Mouse (Mus musculus): ENCODE data around the gene Tmem106c. TPM values are rescaled to one million over a fixed set of nuclear protein-coding genes. Genes with fewer than 3 reads are reported as not detected.
A peak's percentile ranks its signal among the peaks of the same experiment; 100 is the strongest.

Tmem106c gene
- polyA plus RNA-seq, 1 experiment from 2014 or later: 37.9 TPM

DNA sequence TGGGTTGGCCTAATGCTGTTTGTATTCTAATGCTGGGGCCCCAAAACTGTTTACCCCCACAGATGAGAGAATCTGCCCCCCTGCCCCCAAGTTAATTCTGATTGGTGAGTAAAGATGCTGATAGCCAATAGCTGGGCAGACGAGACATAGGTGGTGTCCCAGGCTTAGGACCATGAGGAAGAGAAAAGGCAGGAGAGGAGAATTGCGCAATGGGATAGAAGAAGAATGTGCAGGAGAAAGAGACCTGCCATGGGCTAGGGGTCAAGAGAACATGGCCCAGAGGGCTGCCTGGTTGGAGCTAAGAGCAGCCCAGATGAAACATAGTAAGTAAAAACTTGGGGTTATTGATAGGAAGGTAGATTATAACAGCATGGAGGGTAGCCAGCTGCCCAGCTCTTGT lies 23.9 kb upstream of the Tmem106c start:
- Histone ChIP-seq H3K36me3 (no peaks in the 10 kb centered on the region), H3K9ac (no peak overlapping the region)
- ATAC-seq (ENCODE audit: low FRiP score, low read depth): no peak

DNA sequence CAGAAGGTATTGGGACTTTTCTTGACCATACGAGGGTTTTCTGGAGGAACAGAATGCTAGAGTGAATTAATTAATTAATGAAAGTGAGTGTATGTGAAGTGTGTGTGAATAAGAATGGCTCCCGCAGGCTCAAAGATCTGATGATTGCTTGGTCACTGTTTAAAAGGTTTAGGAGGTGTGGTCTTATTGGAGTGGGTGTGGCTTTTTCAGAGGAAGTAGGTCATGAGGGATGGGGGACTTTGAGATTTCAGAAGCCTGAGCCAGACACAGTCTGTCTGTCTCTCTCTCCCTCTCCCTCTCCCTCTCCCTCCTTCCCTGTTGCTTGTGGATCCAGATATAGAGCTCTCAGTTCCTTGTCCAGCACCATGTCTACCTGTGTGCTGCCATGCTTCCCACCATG lies 22.7 kb upstream of the Tmem106c start:
- H3K27ac ChIP-seq: no peak overlapping the region
- H3K4me1 ChIP-seq: no peaks in the 10 kb centered on the region
- H3K36me3 ChIP-seq: no peaks in the 10 kb centered on the region
- ATAC-seq (ENCODE audit: low FRiP score, low read depth): no peak
- no peaks in the 10 kb centered on the region for H3K27me3 ChIP-seq
- no peak overlapping the region for H3K9ac ChIP-seq
- H3K9me3 ChIP-seq: no peaks in the 10 kb centered on the region
- no peak overlapping the region for H3K4me2 ChIP-seq (replicated peaks)
- 94% methylated on average over 2 of the region's 2 CpGs for WGBS
- H3K4me3 ChIP-seq: no peak overlapping the region

More for the DNA sequence above, 23.9 kb upstream of the Tmem106c start:
- 83% methylated on average over 2 of the region's 2 CpGs for WGBS
- H3K27ac ChIP-seq: no peak overlapping the region
- no peak overlapping the region for H3K4me2 ChIP-seq (replicated peaks)
- H3K4me1 ChIP-seq: no peaks in the 10 kb centered on the region
- no peaks in the 10 kb centered on the region for H3K9me3 ChIP-seq
- H3K27me3 ChIP-seq: no peaks in the 10 kb centered on the region
- no peak overlapping the region for H3K4me3 ChIP-seq

DNA sequence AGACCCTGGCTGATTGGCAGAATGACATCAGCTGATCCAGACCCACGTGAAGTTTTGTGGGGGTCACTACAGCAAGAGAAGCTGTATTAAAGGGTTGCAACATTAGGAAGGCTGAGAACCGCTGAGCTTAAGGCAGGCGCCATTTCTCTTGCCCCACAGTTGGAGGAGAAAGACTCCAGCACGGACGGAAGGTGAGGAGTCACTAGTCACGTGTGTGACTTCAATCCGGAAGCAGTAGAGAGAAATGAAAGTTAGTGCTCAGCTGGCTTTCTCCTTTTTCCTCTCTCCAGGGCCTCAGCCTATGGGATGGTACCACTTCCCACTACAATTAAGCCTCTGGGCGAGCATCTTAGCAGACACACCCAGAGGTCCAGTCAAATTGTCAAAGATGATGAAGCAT lies 21.5 kb upstream of the Tmem106c start:
- Histone ChIP-seq H3K36me3 (no peaks in the 10 kb centered on the region), H3K4me2 (replicated peaks) (no peak overlapping the region), H3K4me3 (no peak overlapping the region), H3K9ac (no peak overlapping the region), H3K27me3 (no peaks in the 10 kb centered on the region), H3K4me1 (no peaks in the 10 kb centered on the region), H3K27ac (no peak overlapping the region), H3K9me3 (no peaks in the 10 kb centered on the region)
- no peak for ATAC-seq (ENCODE audit: low FRiP score, low read depth)
- 86% methylated on average over 8 of the region's 8 CpGs for WGBS

DNA sequence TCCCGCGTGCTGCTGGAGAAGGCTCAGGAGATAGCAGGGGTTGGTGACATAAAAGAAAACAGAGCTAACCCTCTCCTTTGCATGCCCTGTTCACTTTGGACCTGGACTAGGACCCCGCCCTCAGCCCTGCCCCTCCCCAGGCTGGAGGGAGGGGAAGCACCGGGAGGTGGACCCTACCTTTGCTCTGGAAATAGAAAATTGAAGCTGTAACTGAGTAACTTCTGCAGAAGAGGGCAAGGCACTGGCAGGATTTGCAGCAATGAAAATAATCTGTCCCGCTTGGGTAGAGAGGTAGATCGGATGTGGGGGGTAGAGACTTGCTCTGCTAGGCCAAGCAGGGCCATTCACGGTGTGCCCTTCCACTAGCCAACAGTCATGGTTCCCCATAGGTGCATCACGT lies 20.6 kb upstream of the Tmem106c start:
- ATAC-seq (ENCODE audit: low FRiP score, low read depth): no peak
- no peaks in the 10 kb centered on the region for H3K9me3 ChIP-seq
- no peaks in the 10 kb centered on the region for H3K4me1 ChIP-seq
- no peak overlapping the region for H3K9ac ChIP-seq
- H3K4me2 ChIP-seq (replicated peaks): no peak overlapping the region
- H3K4me3 ChIP-seq: no peak overlapping the region
- no peaks in the 10 kb centered on the region for H3K27me3 ChIP-seq
- 87% methylated on average over 8 of the region's 8 CpGs for WGBS
- no peaks in the 10 kb centered on the region for H3K36me3 ChIP-seq
- no peak overlapping the region for H3K27ac ChIP-seq

DNA sequence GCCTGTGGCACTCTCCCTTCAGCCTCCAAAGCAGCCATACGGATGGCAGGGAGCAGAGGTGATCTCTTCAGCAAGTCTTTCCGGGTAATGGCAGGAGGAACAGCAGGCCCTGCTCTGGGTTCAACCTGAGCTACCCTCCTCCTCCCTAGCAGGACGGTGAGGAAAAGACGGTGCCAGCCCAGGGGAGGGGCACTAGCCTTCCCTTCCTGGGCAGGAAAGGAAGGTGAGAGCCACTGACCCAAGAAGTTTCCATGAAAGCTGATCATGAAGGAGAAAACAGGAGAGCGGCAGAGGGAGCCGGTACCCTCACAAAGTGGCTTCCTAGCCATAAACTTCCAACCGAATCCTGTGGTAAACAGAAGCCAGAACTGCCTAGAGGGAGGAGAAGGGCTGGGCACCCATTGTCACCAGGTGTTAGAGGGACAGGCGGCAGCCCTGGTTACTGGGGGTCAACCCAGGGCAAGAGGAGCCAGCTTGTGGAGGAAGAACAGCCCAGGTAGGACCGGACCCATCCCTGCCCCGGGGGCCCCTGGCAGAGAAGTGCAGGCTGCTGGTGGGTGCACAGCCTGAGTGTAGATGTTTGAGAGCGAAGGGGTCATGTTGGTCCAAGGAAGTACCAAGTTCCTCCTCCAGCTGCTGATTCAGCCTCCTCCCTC lies 19.0 kb upstream of the Tmem106c start:
- Histone ChIP-seq H3K27ac (no peak overlapping the region), H3K36me3 (no peaks in the 10 kb centered on the region), H3K27me3 (no peaks in the 10 kb centered on the region), H3K4me3 (no peak overlapping the region), H3K4me2 (replicated peaks) (no peak overlapping the region), H3K9ac (no peak overlapping the region), H3K9me3 (no peaks in the 10 kb centered on the region), H3K4me1 (0 out of 2 replicates have a peak, but pooled peaks cover 6% of the 10 kb centered on the region)
- WGBS: 52% methylated on average over 10 of the region's 11 CpGs
- no peak for ATAC-seq (ENCODE audit: low FRiP score, low read depth)

- no peak overlapping the region for H3K4me3 ChIP-seq
- H3K36me3 ChIP-seq: no peaks in the 10 kb centered on the region
- H3K9me3 ChIP-seq: no peaks in the 10 kb centered on the region
- no peak overlapping the region for H3K4me2 ChIP-seq (replicated peaks)
- peaks cover 10% of the 10 kb centered on the region; the same call in 1 of the 2 replicates for H3K4me1 ChIP-seq
- H3K9ac ChIP-seq: no peak overlapping the region
- no peak for ATAC-seq (ENCODE audit: low FRiP score, low read depth)
- WGBS: 68% methylated on average over 10 of the region's 11 CpGs
- H3K27me3 ChIP-seq: no peaks in the 10 kb centered on the region
- no peak overlapping the region for H3K27ac ChIP-seq
Observed at GRCm38 (mm10) chr15:97945656-97946315, 18.2 kb upstream of the Tmem106c start.

- no peak overlapping the region for H3K9ac ChIP-seq
- H3K27ac ChIP-seq: no peak overlapping the region
- peaks cover 17% of the 10 kb centered on the region for H3K4me1 ChIP-seq
Observed at GRCm38 (mm10) chr15:97948720-97949119, 15.3 kb upstream of the Tmem106c start.

GRCm38 (mm10) chr15:97949706-97950105 lies 14.3 kb upstream of the Tmem106c start:
- 76% methylated on average over 3 of the region's 3 CpGs for WGBS
- ATAC-seq (ENCODE audit: low FRiP score, low read depth): no peak
- no peaks in the 10 kb centered on the region for H3K9me3 ChIP-seq
- H3K4me2 ChIP-seq (replicated peaks): no peak overlapping the region
- no peak overlapping the region for H3K4me3 ChIP-seq
- peak overlapping the region; percentile 31; the same call in 1 of the 2 replicates for H3K9ac ChIP-seq
- peaks cover 17% of the 10 kb centered on the region for H3K4me1 ChIP-seq
- no peaks in the 10 kb centered on the region for H3K27me3 ChIP-seq
- H3K36me3 ChIP-seq: no peaks in the 10 kb centered on the region
- H3K27ac ChIP-seq: no peak overlapping the region; the same call in 1 of the 2 replicates

More at GRCm38 (mm10) chr15:97948720-97949119, 15.3 kb upstream of the Tmem106c start:
- Histone ChIP-seq H3K4me2 (replicated peaks) (no peak overlapping the region), H3K9me3 (no peaks in the 10 kb centered on the region), H3K4me3 (no peak overlapping the region), H3K27me3 (no peaks in the 10 kb centered on the region), H3K36me3 (no peaks in the 10 kb centered on the region)
- WGBS: 37% methylated on average over 7 of the region's 7 CpGs
- ATAC-seq (ENCODE audit: low FRiP score, low read depth): no peak

- no peak overlapping the region for H3K4me2 ChIP-seq (replicated peaks)
- WGBS: 59% methylated on average over 7 of the region's 7 CpGs
- H3K4me1 ChIP-seq: peaks cover 17% of the 10 kb centered on the region
Observed at GRCm38 (mm10) chr15:97950240-97950639, 13.8 kb upstream of the Tmem106c start.

DNA sequence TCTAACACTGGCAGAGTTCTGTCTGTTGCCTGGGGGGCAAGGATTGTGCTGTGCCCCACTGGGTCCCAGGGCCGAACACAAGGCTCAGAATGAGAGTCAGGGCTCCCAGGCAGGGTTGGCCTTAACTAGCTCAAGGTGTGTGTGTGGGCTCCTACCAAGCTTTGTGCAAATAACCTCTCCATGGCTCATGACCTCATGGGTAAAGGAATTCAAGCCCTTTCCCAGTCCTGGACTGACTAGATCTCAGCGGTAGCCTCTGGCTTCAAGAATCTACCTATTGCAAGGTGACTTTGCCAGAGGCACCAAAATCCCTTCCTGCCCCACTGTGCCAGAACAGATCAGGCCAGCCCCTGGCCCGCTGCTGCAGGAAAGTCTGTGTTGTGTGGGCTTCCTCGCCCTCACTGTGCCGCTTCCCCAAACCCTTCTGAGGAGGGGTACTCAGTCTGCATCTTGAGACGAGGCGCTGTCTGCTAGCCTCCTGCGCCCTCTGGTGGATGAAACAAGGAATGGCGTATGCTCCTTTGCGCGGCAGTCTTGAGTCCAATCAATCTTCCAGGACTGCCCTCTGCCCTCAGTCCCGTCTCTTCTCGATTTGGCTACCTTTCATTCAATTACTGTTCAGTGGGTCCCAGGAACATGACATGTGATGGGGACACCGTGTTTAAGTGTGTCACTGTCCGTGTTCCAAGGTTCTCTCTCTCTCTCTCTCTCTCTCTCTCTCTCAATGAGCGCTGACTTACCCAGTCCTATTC lies 11.7 kb upstream of the Tmem106c start:
- no peak overlapping the region for H3K4me3 ChIP-seq
- ATAC-seq (ENCODE audit: low FRiP score, low read depth): peak; percentile 55; the same call in 1 of the 2 replicates
- H3K27me3 ChIP-seq: no peaks in the 10 kb centered on the region
- no peaks in the 10 kb centered on the region for H3K36me3 ChIP-seq
- H3K9ac ChIP-seq: no peak overlapping the region
- H3K4me1 ChIP-seq: peaks cover 26% of the 10 kb centered on the region
- 16% methylated on average over 16 of the region's 16 CpGs for WGBS
- H3K9me3 ChIP-seq: no peaks in the 10 kb centered on the region
- peak overlapping the region; percentile 41 for H3K4me2 ChIP-seq (replicated peaks)
- H3K27ac ChIP-seq: no peak overlapping the region

More at GRCm38 (mm10) chr15:97950240-97950639, 13.8 kb upstream of the Tmem106c start:
- Histone ChIP-seq H3K27ac (no peak overlapping the region), H3K36me3 (no peaks in the 10 kb centered on the region), H3K9ac (peak overlapping the region; percentile 50; the same call in 1 of the 2 replicates), H3K9me3 (no peaks in the 10 kb centered on the region), H3K4me3 (no peak overlapping the region), H3K27me3 (no peaks in the 10 kb centered on the region)
- no peak for ATAC-seq (ENCODE audit: low FRiP score, low read depth)

GRCm38 (mm10) chr15:97952889-97953189 lies 11.2 kb upstream of the Tmem106c start:
- WGBS: 71% methylated on average over 4 of the region's 4 CpGs
- no peak overlapping the region; the same call in 1 of the 2 replicates for H3K4me2 ChIP-seq (replicated peaks)
- peaks cover 26% of the 10 kb centered on the region for H3K4me1 ChIP-seq
- H3K36me3 ChIP-seq: no peaks in the 10 kb centered on the region
- no peak for ATAC-seq (ENCODE audit: low FRiP score, low read depth)
- H3K27me3 ChIP-seq: no peaks in the 10 kb centered on the region
- no peaks in the 10 kb centered on the region for H3K9me3 ChIP-seq
- H3K27ac ChIP-seq: no peak overlapping the region
- H3K9ac ChIP-seq: no peak overlapping the region
- no peak overlapping the region for H3K4me3 ChIP-seq

GRCm38 (mm10) chr15:97954671-97955070 lies 9.3 kb upstream of the Tmem106c start:
- no peaks in the 10 kb centered on the region for H3K36me3 ChIP-seq
- H3K4me3 ChIP-seq: no peak overlapping the region
- no peak for ATAC-seq (ENCODE audit: low FRiP score, low read depth)
- H3K9me3 ChIP-seq: no peaks in the 10 kb centered on the region
- 78% methylated on average over 8 of the region's 8 CpGs for WGBS
- H3K27me3 ChIP-seq: no peaks in the 10 kb centered on the region
- H3K27ac ChIP-seq: no peak overlapping the region
- no peak overlapping the region for H3K9ac ChIP-seq
- peaks cover 21% of the 10 kb centered on the region for H3K4me1 ChIP-seq
- no peak overlapping the region for H3K4me2 ChIP-seq (replicated peaks)
